Mouse (Mus musculus) hindbrain, embryonic 16.5 days (tissue): Measurements from ENCODE around the gene Cldn13. TPM values are rescaled to one million over a fixed set of nuclear protein-coding genes. Genes with fewer than 3 reads are reported as not detected.

Source experiments
- ATAC-seq: fragments of 200-750 bp; cut with Nextera tagmentation; 2 replicates; pipeline ENCODE4 v1.8.0; 2017; ENCODE audit warnings: moderate TSS enrichment, moderate library complexity
- H3K27ac ChIP-seq: fragments of 300-500 bp; sonication (generic); 2 replicates; pipeline ENCODE4 v1.5.1; 2014; ENCODE audit warnings: low read depth, mild to moderate bottlenecking, control low read depth, low read length, moderate library complexity
- H3K27me3 ChIP-seq: fragments of 300-500 bp; sonication (generic); replicated peaks from 2 replicates; pipeline ENCODE4 v1.6.1; 2014; ENCODE audit warnings: low read length; ENCODE audit not compliant: control insufficient read depth, insufficient read depth
- H3K36me3 ChIP-seq: fragments of 300-500 bp; sonication (generic); 2 replicates; pipeline ENCODE4 v1.6.1; 2014; ENCODE audit warnings: mild to moderate bottlenecking, low read length, moderate library complexity, mixed read lengths; ENCODE audit not compliant: control insufficient read depth, insufficient read depth
- H3K4me1 ChIP-seq: fragments of 300-500 bp; sonication (generic); 2 replicates; pipeline ENCODE4 v1.6.1; 2014; ENCODE audit warnings: low read depth, low read length; ENCODE audit not compliant: control insufficient read depth, insufficient read depth
- H3K4me2 ChIP-seq: fragments of 300-500 bp; sonication (generic); 2 replicates; pipeline ENCODE4 v1.6.1; 2014; ENCODE audit warnings: mild to moderate bottlenecking, low read length, control low read depth, moderate library complexity
- H3K4me3 ChIP-seq: fragments of 300-500 bp; sonication (generic); 2 replicates; pipeline ENCODE4 v1.5.1; 2014; ENCODE audit warnings: mild to moderate bottlenecking, low read length, control low read depth, moderate library complexity
- H3K9ac ChIP-seq: fragments of 300-500 bp; sonication (generic); 2 replicates; pipeline ENCODE4 v1.6.1; 2014; ENCODE audit warnings: low read depth, mild to moderate bottlenecking, control low read depth, low read length, moderate library complexity
- H3K9me3 ChIP-seq: fragments of 300-500 bp; sonication (generic); 2 replicates; pipeline ENCODE4 v1.6.1; 2014; ENCODE audit warnings: mild to moderate bottlenecking, low read length, moderate library complexity; ENCODE audit not compliant: control insufficient read depth
- WGBS: fragments of 180-500 bp; shearing (Covaris S2); extraction: QIAGEN DNeasy Blood & Tissue Kit; methylation state at CpG from one replicate; pipeline ENCODE4 v1.1.7; 2014; 5-methylcytosine and 5-hydroxymethylcytosine counted together
- polyA plus RNA-seq: library from polyadenylated mRNA; unstranded; fragments of >200 nt; fragmentation: Nextera tagmentation; extraction: Ambion mirVana; gene quantifications from 2 replicates; pipeline ENCODE4 v1.2.1, GENCODE M21; 2015

Cldn13 gene
- polyA plus RNA-seq, 1 experiment from 2014 or later, result not detected

- H3K9me3 ChIP-seq, result no peaks in the 10 kb centered on the region
- ATAC-seq, result no peak
- H3K27ac ChIP-seq, result no peak overlapping the region
- H3K4me1 ChIP-seq, result no peaks in the 10 kb centered on the region
- H3K9ac ChIP-seq, result no peak overlapping the region
- no peaks in the 10 kb centered on the region for H3K27me3 ChIP-seq
- WGBS, result 92% methylated on average over 4 of the region's 4 CpGs
- H3K36me3 ChIP-seq, result no peaks in the 10 kb centered on the region
- no peak overlapping the region for H3K4me3 ChIP-seq
- H3K4me2 ChIP-seq, result no peak overlapping the region
Measured at GRCm38 (mm10) chr5:134926726-134927125, 11.4 kb upstream of the Cldn13 start.

DNA sequence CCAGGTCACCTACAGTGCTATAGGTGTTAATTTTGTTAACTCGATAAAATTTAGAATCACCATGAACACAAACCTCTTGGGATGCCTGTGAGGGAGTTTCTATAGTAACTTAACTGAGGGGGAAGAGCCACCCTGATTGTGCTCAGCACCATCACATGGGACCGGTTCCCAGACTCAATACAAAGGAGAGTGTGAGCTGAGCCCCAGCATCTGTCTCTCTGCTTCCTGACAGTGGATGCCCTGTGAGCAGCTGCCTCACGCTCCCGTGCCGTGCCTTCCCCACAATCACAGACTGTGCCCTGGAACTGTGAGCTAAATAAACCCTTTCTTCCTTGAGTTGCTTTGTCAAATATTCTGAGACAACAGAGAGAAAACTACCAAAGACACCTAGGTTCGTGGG lies 7.8 kb upstream of the Cldn13 start:
- Histone ChIP-seq H3K4me2 (no peak overlapping the region), H3K27ac (no peak overlapping the region), H3K36me3 (no peaks in the 10 kb centered on the region), H3K4me3 (no peak overlapping the region), H3K27me3 (no peaks in the 10 kb centered on the region), H3K9me3 (no peaks in the 10 kb centered on the region), H3K9ac (no peak overlapping the region), H3K4me1 (no peaks in the 10 kb centered on the region)
- no peak for ATAC-seq
- WGBS, result 57% methylated on average over 6 of the region's 6 CpGs

DNA sequence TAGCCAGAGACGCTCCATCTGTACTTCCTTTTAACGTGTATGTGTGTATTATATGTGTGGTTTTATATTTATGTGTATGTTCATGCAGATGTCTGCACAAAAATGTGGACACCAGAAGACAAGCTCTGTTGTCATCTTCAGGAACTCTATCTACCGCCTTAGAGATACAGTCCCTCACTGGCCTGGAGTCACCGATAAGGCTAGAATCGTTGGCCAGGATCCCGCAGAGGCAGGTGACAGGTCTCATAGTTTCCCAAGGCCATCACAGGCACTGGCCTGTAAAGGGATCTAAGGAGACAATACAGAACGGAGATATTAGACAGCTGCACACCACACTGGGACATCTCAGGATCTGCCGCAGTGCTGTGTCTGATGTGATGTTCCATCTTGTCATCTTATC lies 5.8 kb upstream of the Cldn13 start:
- H3K4me1 ChIP-seq, result no peaks in the 10 kb centered on the region
- no peak overlapping the region for H3K27ac ChIP-seq
- H3K36me3 ChIP-seq, result no peaks in the 10 kb centered on the region
- no peak for ATAC-seq
- no peak overlapping the region for H3K4me2 ChIP-seq
- no peak overlapping the region for H3K4me3 ChIP-seq
- H3K9me3 ChIP-seq, result no peaks in the 10 kb centered on the region
- WGBS, result 85% methylated on average over 8 of the region's 8 CpGs
- no peak overlapping the region for H3K9ac ChIP-seq
- H3K27me3 ChIP-seq, result no peaks in the 10 kb centered on the region

DNA sequence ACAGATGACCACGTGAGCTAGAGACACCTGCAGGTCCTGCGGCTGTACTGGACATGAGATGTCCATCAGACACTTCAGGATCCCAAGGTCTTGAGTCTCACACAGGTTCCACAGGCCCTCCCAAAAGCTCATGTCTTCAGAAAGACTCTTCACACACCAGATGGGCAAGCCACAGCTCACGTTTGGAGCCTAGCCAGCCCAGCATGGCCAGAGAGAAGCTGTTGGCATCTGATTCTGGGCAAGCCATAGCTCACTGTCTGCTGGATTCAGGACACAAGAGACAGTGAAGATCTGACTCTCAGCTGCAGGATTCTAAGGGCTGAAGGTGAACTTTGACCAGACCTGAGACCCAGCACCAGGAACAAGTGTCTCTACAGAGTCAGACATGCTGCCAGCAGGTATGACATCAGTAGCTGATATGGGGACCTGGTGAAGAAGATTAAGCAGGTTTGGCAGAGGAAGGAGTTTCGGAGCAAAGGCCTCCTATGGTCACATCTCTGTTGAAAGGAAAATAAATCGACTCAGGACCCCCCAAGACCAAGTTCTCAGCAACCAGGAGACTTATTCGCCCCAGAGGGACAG lies 4.9 kb upstream of the Cldn13 start:
- no peak for ATAC-seq
- Histone ChIP-seq H3K9ac (no peak overlapping the region), H3K4me1 (no peaks in the 10 kb centered on the region), H3K27ac (no peak overlapping the region), H3K36me3 (no peaks in the 10 kb centered on the region), H3K27me3 (no peaks in the 10 kb centered on the region), H3K4me3 (no peak overlapping the region), H3K9me3 (no peaks in the 10 kb centered on the region), H3K4me2 (no peak overlapping the region)
- 72% methylated on average over 6 of the region's 6 CpGs for WGBS

DNA sequence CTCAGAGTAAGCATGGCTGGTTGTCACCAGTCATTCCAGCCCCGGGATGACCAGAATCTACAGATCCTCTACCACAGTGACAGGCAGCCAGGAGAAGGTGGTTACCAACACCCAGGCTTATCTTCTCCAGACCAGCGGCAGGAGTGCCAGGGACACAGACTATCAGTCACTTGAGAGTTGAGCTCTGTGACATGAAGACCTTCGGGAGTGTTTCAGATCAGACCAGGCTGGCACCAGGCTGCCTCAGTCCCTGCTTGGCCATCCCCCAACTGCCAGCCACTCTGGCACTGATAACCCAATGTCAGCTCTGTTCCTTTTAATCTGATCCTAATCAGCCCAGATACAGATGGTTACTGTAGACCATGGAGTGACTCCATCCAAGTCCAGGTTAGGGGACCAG lies 3.8 kb upstream of the Cldn13 start:
- Histone ChIP-seq H3K9me3 (no peaks in the 10 kb centered on the region), H3K4me3 (no peak overlapping the region), H3K4me2 (no peak overlapping the region), H3K27ac (no peak overlapping the region), H3K27me3 (no peaks in the 10 kb centered on the region), H3K4me1 (no peaks in the 10 kb centered on the region), H3K9ac (no peak overlapping the region), H3K36me3 (no peaks in the 10 kb centered on the region)
- no peak for ATAC-seq
- WGBS, result 89% methylated on average over 3 of the region's 3 CpGs

DNA sequence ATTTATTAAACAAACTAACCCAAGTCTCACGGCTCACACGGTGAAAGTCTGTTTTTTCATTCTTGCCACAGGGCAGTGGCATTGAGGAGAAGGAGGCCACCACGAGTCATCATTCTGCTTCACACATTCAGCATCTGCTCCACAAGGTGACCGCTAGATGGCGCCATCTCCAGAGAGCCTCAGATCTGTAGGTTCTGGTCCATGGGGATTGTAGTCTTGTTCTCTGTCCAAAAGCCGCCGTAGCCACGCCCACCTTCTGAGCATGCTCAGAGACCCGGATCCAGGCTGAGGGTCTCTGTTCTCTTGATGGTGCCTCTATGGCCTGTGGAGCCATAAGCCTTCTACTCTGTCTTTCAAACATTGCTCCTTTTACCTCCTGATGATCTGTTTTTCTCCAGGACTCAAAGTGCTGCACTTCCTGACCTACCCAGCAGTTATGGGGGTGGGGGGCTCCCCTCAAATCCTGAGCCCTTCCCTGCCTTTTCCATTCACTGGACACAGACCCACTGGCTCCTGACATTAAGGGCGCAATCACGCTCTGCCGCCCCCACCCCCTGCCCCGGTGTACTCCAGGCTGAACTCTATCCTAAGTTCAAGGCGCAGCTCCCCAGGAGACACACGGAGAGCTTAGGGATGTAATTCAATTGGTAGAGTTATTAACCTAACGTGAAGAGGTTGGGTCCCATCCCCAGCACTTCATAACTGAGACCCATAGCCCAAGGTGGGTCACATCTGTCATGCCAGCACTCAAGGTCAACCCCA lies 2.9 kb upstream of the Cldn13 start:
- Histone ChIP-seq H3K9me3 (no peaks in the 10 kb centered on the region), H3K4me3 (no peak overlapping the region), H3K27me3 (no peaks in the 10 kb centered on the region), H3K4me1 (no peaks in the 10 kb centered on the region), H3K36me3 (no peaks in the 10 kb centered on the region), H3K4me2 (no peak overlapping the region), H3K9ac (no peak overlapping the region), H3K27ac (no peak overlapping the region)
- ATAC-seq, result no peak
- 49% methylated on average over 16 of the region's 16 CpGs for WGBS

- WGBS, result 88% methylated on average over 8 of the region's 8 CpGs
- Histone ChIP-seq H3K4me3 (no peak overlapping the region), H3K9me3 (no peaks in the 10 kb centered on the region), H3K27me3 (no peaks in the 10 kb centered on the region), H3K27ac (no peak overlapping the region), H3K9ac (no peak overlapping the region), H3K4me1 (no peaks in the 10 kb centered on the region), H3K36me3 (no peaks in the 10 kb centered on the region), H3K4me2 (no peak overlapping the region)
- ATAC-seq, result no peak
Measured at GRCm38 (mm10) chr5:134914510-134914909, 816 bp downstream of the Cldn13 start.

DNA sequence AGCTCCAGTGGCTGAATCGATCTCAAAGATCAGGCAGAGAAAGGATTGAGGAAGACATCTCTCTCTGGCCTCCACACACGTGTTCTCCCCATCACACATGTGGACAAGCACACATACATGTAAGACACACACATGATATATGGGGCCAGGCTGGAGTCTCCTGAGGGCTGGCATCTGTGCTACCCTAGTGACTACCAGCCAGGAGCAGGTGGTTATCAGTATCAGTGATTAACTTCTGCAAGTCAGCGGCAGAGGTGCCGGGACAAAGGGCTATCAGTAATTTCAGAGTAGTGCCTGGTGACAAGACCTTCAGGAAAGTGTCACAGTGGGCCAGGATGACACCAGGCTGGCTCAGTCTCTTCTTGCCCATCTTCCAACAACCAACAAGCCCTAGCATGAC lies 1.6 kb downstream of the Cldn13 start:
- Histone ChIP-seq H3K27ac (no peak overlapping the region), H3K4me3 (no peak overlapping the region), H3K27me3 (no peaks in the 10 kb centered on the region), H3K4me1 (no peaks in the 10 kb centered on the region), H3K9ac (no peak overlapping the region), H3K36me3 (no peaks in the 10 kb centered on the region), H3K4me2 (no peak overlapping the region), H3K9me3 (no peaks in the 10 kb centered on the region)
- no peak for ATAC-seq
- WGBS, result 86% methylated on average over 4 of the region's 4 CpGs

GRCm38 (mm10) chr5:134913352-134913751 lies 2.0 kb downstream of the Cldn13 start:
- H3K4me1 ChIP-seq, result no peaks in the 10 kb centered on the region
- H3K4me2 ChIP-seq, result no peak overlapping the region
- no peak overlapping the region for H3K27ac ChIP-seq
- H3K4me3 ChIP-seq, result no peak overlapping the region
- no peaks in the 10 kb centered on the region for H3K36me3 ChIP-seq
- H3K27me3 ChIP-seq, result no peaks in the 10 kb centered on the region
- ATAC-seq, result no peak
- 82% methylated on average over 3 of the region's 3 CpGs for WGBS
- no peaks in the 10 kb centered on the region for H3K9me3 ChIP-seq
- no peak overlapping the region for H3K9ac ChIP-seq
